Mouse (Mus musculus) myocyte (in vitro differentiated cells): ENCODE measurements at regions not wholly inside any gene's neighbourhood (a gene's known extent, or its start where the extent isn't known, plus 50 kb on each side); places are given as distances from the start of the nearest gene placed in this dataset.

ENCODE experiments used
- CEBPB ChIP-seq: IDR thresholded peaks from 2 replicates; pipeline ENCODE4 v1.6.1; 2011; ENCODE audit warnings: mild to moderate bottlenecking, moderate library complexity; ENCODE audit not compliant: poor library complexity, insufficient read depth, severe bottlenecking
- E2F4 ChIP-seq: IDR thresholded peaks from one replicate; pipeline ENCODE4 v1.6.1; 2011; ENCODE audit warnings: mild to moderate bottlenecking, control low read depth, moderate library complexity; ENCODE audit not compliant: insufficient read depth
- MAX ChIP-seq: IDR thresholded peaks from one replicate; pipeline ENCODE4 v1.6.1; 2011; ENCODE audit warnings: low read depth, mild to moderate bottlenecking, control low read depth
- MYOD1 ChIP-seq, 3 experiments: IDR thresholded peaks; one replicate each; pipeline ENCODE4 v1.6.1; 2011; ENCODE audit warnings: control low read depth in 2 of 3, low read depth in 2 of 3, mild to moderate bottlenecking in 2 of 3, moderate library complexity in 1 of 3; ENCODE audit not compliant: insufficient read length in 2 of 3, control insufficient read depth in 1 of 3
- POLR2A ChIP-seq: IDR thresholded peaks from one replicate; pipeline ENCODE4 v1.6.1; 2011; ENCODE audit warnings: low read depth, mild to moderate bottlenecking, control low read depth, moderate library complexity; ENCODE audit not compliant: insufficient read length
- POLR2AphosphoS2 ChIP-seq: IDR thresholded peaks from one replicate; pipeline ENCODE4 v1.6.1; 2011; ENCODE audit warnings: low read depth, control low read depth; ENCODE audit not compliant: insufficient read length
- TCF12 ChIP-seq: IDR thresholded peaks from one replicate; pipeline ENCODE4 v1.6.1; 2011; ENCODE audit warnings: mild to moderate bottlenecking, control low read depth; ENCODE audit not compliant: poor library complexity, insufficient read depth, severe bottlenecking
- TCF3 ChIP-seq: IDR thresholded peaks from one replicate; pipeline ENCODE4 v1.6.1; 2011; ENCODE audit warnings: low read depth, control low read depth; ENCODE audit not compliant: insufficient read length

GRCm38 (mm10) chr2:108148221-108148620 lies 857.8 kb downstream of the Kcna4 start:
- TF ChIP-seq POLR2A (no peak), E2F4 (no peak), MAX (no peak), TCF12 (no peak), POLR2AphosphoS2 (no peak), CEBPB (no peak), MYOD1 (IDR thresholded peaks at IDR 0.05; ENCODE audit: control insufficient read depth in 1 of 3, insufficient read length in 2 of 3, low read depth in 2 of 3) (no peak), TCF3 (no peak)
